Mouse (Mus musculus) olfactory bulb, adult 2 months (tissue): ENCODE results near the gene Cd72.

Experiments
- CTCF ChIP-seq: fragments of 200-500 bp; IDR thresholded peaks from 2 replicates; pipeline ENCODE4 v1.5.1; 2012; ENCODE audit warnings: low read depth, mild to moderate bottlenecking, low read length, moderate library complexity; ENCODE audit not compliant: insufficient read depth
- POLR2A ChIP-seq: fragments of 200-500 bp; IDR thresholded peaks from 2 replicates; pipeline ENCODE4 v1.6.1; 2012; ENCODE audit warnings: mild to moderate bottlenecking, low read depth, low read length, moderate library complexity; ENCODE audit not compliant: insufficient read depth

GRCm38 (mm10) chr4:43452315-43452714 lies 2.1 kb downstream of the Cd72 start:
- TF ChIP-seq CTCF, result no peak
- TF ChIP-seq POLR2A, result no peak
